Mouse (Mus musculus): Measurements from ENCODE around the gene Cct4. TPM values are rescaled to one million over a fixed set of nuclear protein-coding genes. Genes with fewer than 3 reads are reported as not detected.

Gene Cct4
- polyA plus RNA-seq, 1 experiment from 2014 or later: 432 TPM

- Histone ChIP-seq H3K4me2 (ENCODE audit: low read depth, low read length, severe bottlenecking) (peak overlapping the region; percentile 48), H3K36me3 (ENCODE audit: control insufficient read depth, insufficient read depth, low read length) (peaks cover 4% of the 10 kb centered on the region; the same call in 1 of the 2 replicates), H3K27me3 (ENCODE audit: control insufficient read depth, insufficient read depth, low read length) (no peaks in the 10 kb centered on the region), H3K4me1 (replicated peaks; ENCODE audit: control insufficient read depth, insufficient read depth, low read length) (0 out of 2 replicates have a peak, but pooled peaks cover 3% of the 10 kb centered on the region), H3K4me3 (ENCODE audit: low read depth, low read length) (peak overlapping the region; percentile 50), H3K9me3 (ENCODE audit: control insufficient read depth, low read length) (no peaks in the 10 kb centered on the region), H3K27ac (ENCODE audit: low read depth, low read length) (no peak overlapping the region), H3K9ac (ENCODE audit: low read length) (peak overlapping the region; percentile 70)
- DNase-seq (ENCODE audit: low spot score) (no peak), ATAC-seq (replicated peaks; ENCODE audit: low FRiP score) (no peak)
- 47% methylated on average over 4 of the region's 4 CpGs for WGBS
Measured at GRCm38 (mm10) chr11:23008824-23009200, 18.5 kb downstream of the Cct4 start.

- Histone ChIP-seq H3K4me1 (replicated peaks; ENCODE audit: control insufficient read depth, insufficient read depth, low read length) (no peaks in the 10 kb centered on the region), H3K9me3 (ENCODE audit: control insufficient read depth, low read length) (no peaks in the 10 kb centered on the region), H3K4me2 (ENCODE audit: low read depth, low read length, severe bottlenecking) (no peak overlapping the region), H3K4me3 (ENCODE audit: low read depth, low read length) (no peak overlapping the region), H3K27ac (ENCODE audit: low read depth, low read length) (no peak overlapping the region), H3K9ac (ENCODE audit: low read length) (no peak overlapping the region), H3K27me3 (ENCODE audit: control insufficient read depth, insufficient read depth, low read length) (no peaks in the 10 kb centered on the region), H3K36me3 (ENCODE audit: control insufficient read depth, insufficient read depth, low read length) (no peaks in the 10 kb centered on the region)
- DNase-seq (ENCODE audit: low spot score) (no peak), ATAC-seq (replicated peaks; ENCODE audit: low FRiP score) (no peak)
- 80% methylated on average over 1 of the region's 1 CpGs for WGBS
Measured at GRCm38 (mm10) chr11:23013096-23013495, 22.8 kb downstream of the Cct4 start.

GRCm38 (mm10) chr11:23013580-23014294 is 23.4 kb downstream of the Cct4 start:
- ATAC-seq (replicated peaks; ENCODE audit: low FRiP score) (no peak), DNase-seq (ENCODE audit: low spot score) (no peak)
- no peaks in the 10 kb centered on the region for H3K36me3 ChIP-seq (ENCODE audit: control insufficient read depth, insufficient read depth, low read length)
- no peaks in the 10 kb centered on the region for H3K9me3 ChIP-seq (ENCODE audit: control insufficient read depth, low read length)
- no peak overlapping the region for H3K9ac ChIP-seq (ENCODE audit: low read length)
- H3K4me1 ChIP-seq (replicated peaks; ENCODE audit: control insufficient read depth, insufficient read depth, low read length): no peaks in the 10 kb centered on the region
- no peaks in the 10 kb centered on the region for H3K27me3 ChIP-seq (ENCODE audit: control insufficient read depth, insufficient read depth, low read length)
- H3K4me3 ChIP-seq (ENCODE audit: low read depth, low read length): no peak overlapping the region
- WGBS: 88% methylated on average over 4 of the region's 4 CpGs
- H3K4me2 ChIP-seq (ENCODE audit: low read depth, low read length, severe bottlenecking): no peak overlapping the region
- H3K27ac ChIP-seq (ENCODE audit: low read depth, low read length): no peak overlapping the region

GRCm38 (mm10) chr11:23014996-23015395 is 24.7 kb downstream of the Cct4 start:
- no peaks in the 10 kb centered on the region for H3K36me3 ChIP-seq (ENCODE audit: control insufficient read depth, insufficient read depth, low read length)
- no peak overlapping the region for H3K27ac ChIP-seq (ENCODE audit: low read depth, low read length)
- ATAC-seq (replicated peaks; ENCODE audit: low FRiP score): no peak
- H3K4me2 ChIP-seq (ENCODE audit: low read depth, low read length, severe bottlenecking): no peak overlapping the region
- WGBS: 76% methylated on average over 6 of the region's 6 CpGs
- H3K4me3 ChIP-seq (ENCODE audit: low read depth, low read length): no peak overlapping the region
- no peak for DNase-seq (ENCODE audit: low spot score)
- H3K27me3 ChIP-seq (ENCODE audit: control insufficient read depth, insufficient read depth, low read length): no peaks in the 10 kb centered on the region
- H3K9me3 ChIP-seq (ENCODE audit: control insufficient read depth, low read length): no peaks in the 10 kb centered on the region
- no peak overlapping the region for H3K9ac ChIP-seq (ENCODE audit: low read length)
- no peaks in the 10 kb centered on the region for H3K4me1 ChIP-seq (replicated peaks; ENCODE audit: control insufficient read depth, insufficient read depth, low read length)

GRCm38 (mm10) chr11:23017943-23018342 is 27.6 kb downstream of the Cct4 start:
- Histone ChIP-seq H3K27ac (ENCODE audit: low read depth, low read length) (no peak overlapping the region), H3K36me3 (ENCODE audit: control insufficient read depth, insufficient read depth, low read length) (no peaks in the 10 kb centered on the region), H3K9me3 (ENCODE audit: control insufficient read depth, low read length) (no peaks in the 10 kb centered on the region), H3K27me3 (ENCODE audit: control insufficient read depth, insufficient read depth, low read length) (no peaks in the 10 kb centered on the region), H3K4me3 (ENCODE audit: low read depth, low read length) (no peak overlapping the region), H3K4me2 (ENCODE audit: low read depth, low read length, severe bottlenecking) (no peak overlapping the region), H3K9ac (ENCODE audit: low read length) (no peak overlapping the region), H3K4me1 (replicated peaks; ENCODE audit: control insufficient read depth, insufficient read depth, low read length) (no peaks in the 10 kb centered on the region)
- ATAC-seq (replicated peaks; ENCODE audit: low FRiP score) (no peak), DNase-seq (ENCODE audit: low spot score) (no peak)
- 93% methylated on average over 4 of the region's 4 CpGs for WGBS

- no peaks in the 10 kb centered on the region for H3K27me3 ChIP-seq (ENCODE audit: control insufficient read depth, insufficient read depth, low read length)
- H3K36me3 ChIP-seq (ENCODE audit: control insufficient read depth, insufficient read depth, low read length): no peaks in the 10 kb centered on the region
- H3K4me2 ChIP-seq (ENCODE audit: low read depth, low read length, severe bottlenecking): no peak overlapping the region
- no peaks in the 10 kb centered on the region for H3K9me3 ChIP-seq (ENCODE audit: control insufficient read depth, low read length)
- 72% methylated on average over 24 of the region's 24 CpGs for WGBS
- no peak for DNase-seq (ENCODE audit: low spot score)
- no peak for ATAC-seq (replicated peaks; ENCODE audit: low FRiP score)
- no peak overlapping the region for H3K27ac ChIP-seq (ENCODE audit: low read depth, low read length)
- no peaks in the 10 kb centered on the region for H3K4me1 ChIP-seq (replicated peaks; ENCODE audit: control insufficient read depth, insufficient read depth, low read length)
- H3K9ac ChIP-seq (ENCODE audit: low read length): no peak overlapping the region
- no peak overlapping the region for H3K4me3 ChIP-seq (ENCODE audit: low read depth, low read length)
Measured at GRCm38 (mm10) chr11:23020116-23020770, 29.9 kb downstream of the Cct4 start.

GRCm38 (mm10) chr11:23020841-23021240 is 30.5 kb downstream of the Cct4 start:
- H3K4me3 ChIP-seq (ENCODE audit: low read depth, low read length): no peak overlapping the region
- no peaks in the 10 kb centered on the region for H3K36me3 ChIP-seq (ENCODE audit: control insufficient read depth, insufficient read depth, low read length)
- no peak for DNase-seq (ENCODE audit: low spot score)
- no peak overlapping the region for H3K4me2 ChIP-seq (ENCODE audit: low read depth, low read length, severe bottlenecking)
- no peak for ATAC-seq (replicated peaks; ENCODE audit: low FRiP score)
- H3K27ac ChIP-seq (ENCODE audit: low read depth, low read length): no peak overlapping the region
- no peak overlapping the region for H3K9ac ChIP-seq (ENCODE audit: low read length)
- no peaks in the 10 kb centered on the region for H3K27me3 ChIP-seq (ENCODE audit: control insufficient read depth, insufficient read depth, low read length)
- WGBS: 95% methylated on average over 14 of the region's 14 CpGs
- H3K4me1 ChIP-seq (replicated peaks; ENCODE audit: control insufficient read depth, insufficient read depth, low read length): no peaks in the 10 kb centered on the region
- H3K9me3 ChIP-seq (ENCODE audit: control insufficient read depth, low read length): no peaks in the 10 kb centered on the region

GRCm38 (mm10) chr11:23023155-23023554 is 32.8 kb downstream of the Cct4 start:
- Histone ChIP-seq H3K9ac (ENCODE audit: low read length) (no peak overlapping the region), H3K4me1 (replicated peaks; ENCODE audit: control insufficient read depth, insufficient read depth, low read length) (no peaks in the 10 kb centered on the region), H3K27ac (ENCODE audit: low read depth, low read length) (no peak overlapping the region), H3K4me2 (ENCODE audit: low read depth, low read length, severe bottlenecking) (no peak overlapping the region), H3K9me3 (ENCODE audit: control insufficient read depth, low read length) (no peaks in the 10 kb centered on the region), H3K4me3 (ENCODE audit: low read depth, low read length) (no peak overlapping the region), H3K36me3 (ENCODE audit: control insufficient read depth, insufficient read depth, low read length) (no peaks in the 10 kb centered on the region), H3K27me3 (ENCODE audit: control insufficient read depth, insufficient read depth, low read length) (no peaks in the 10 kb centered on the region)
- DNase-seq (ENCODE audit: low spot score) (no peak), ATAC-seq (replicated peaks; ENCODE audit: low FRiP score) (no peak)
- WGBS: 91% methylated on average over 2 of the region's 2 CpGs

- Histone ChIP-seq H3K9me3 (ENCODE audit: control insufficient read depth, low read length) (no peaks in the 10 kb centered on the region), H3K4me2 (ENCODE audit: low read depth, low read length, severe bottlenecking) (no peak overlapping the region), H3K27me3 (ENCODE audit: control insufficient read depth, insufficient read depth, low read length) (no peaks in the 10 kb centered on the region), H3K27ac (ENCODE audit: low read depth, low read length) (no peak overlapping the region), H3K9ac (ENCODE audit: low read length) (no peak overlapping the region), H3K4me1 (replicated peaks; ENCODE audit: control insufficient read depth, insufficient read depth, low read length) (no peaks in the 10 kb centered on the region), H3K36me3 (ENCODE audit: control insufficient read depth, insufficient read depth, low read length) (no peaks in the 10 kb centered on the region), H3K4me3 (ENCODE audit: low read depth, low read length) (no peak overlapping the region)
- DNase-seq (ENCODE audit: low spot score) (no peak), ATAC-seq (replicated peaks; ENCODE audit: low FRiP score) (no peak)
- 57% methylated on average over 3 of the region's 3 CpGs for WGBS
Measured at GRCm38 (mm10) chr11:23024169-23024568, 33.9 kb downstream of the Cct4 start.
